ENCODE assay signal across 21 mouse cellular contexts in the genomic region with DNA sequence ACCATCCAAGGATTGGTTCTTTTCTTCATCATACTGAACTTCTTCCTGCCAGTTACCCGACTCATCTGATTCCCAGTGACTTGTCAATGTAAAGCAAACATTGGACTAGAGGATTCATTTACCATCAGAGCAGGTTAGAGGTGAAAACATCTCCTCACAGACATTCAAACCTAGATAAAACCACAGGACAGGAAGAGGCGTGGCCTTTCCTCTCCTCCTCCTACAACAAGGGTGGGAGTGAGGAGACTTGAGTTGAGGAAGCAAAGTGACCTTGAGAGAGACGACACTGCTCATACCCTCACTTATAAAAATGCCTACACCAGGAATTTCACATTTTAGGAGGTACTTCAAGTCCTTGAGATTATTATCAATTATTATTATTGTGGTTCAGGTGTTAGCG. TPM values are rescaled to one million over a fixed set of nuclear protein-coding genes. Genes with fewer than 3 reads are reported as not detected.
A peak's percentile ranks its signal among the peaks of the same experiment; 100 is the strongest.
DNase-seq lines count a peak whose midpoint lies in the region; ATAC-seq and TF ChIP-seq lines count a peak whose summit lies in the region.
"Had no signal": no experiment of that assay in that cellular context is flagged by ENCODE, and none has a peak within 500 bp of the region (broad histone marks: within the 10 kb centered on the region; RNA-seq: fewer than 3 reads in every experiment).

No protein-coding gene starts in this region.

- no peak overlapping the region for H3K9ac ChIP-seq in heart, adult 2 months (ENCODE audit: low read depth, low read length)
- H3K9ac ChIP-seq: forebrain, embryonic 12.5 days; heart, embryonic 13.5 days; hindbrain, embryonic 15.5 days; midbrain, embryonic 15.5 days had no signal

- H3K4me1 ChIP-seq in G1E (ENCODE audit: insufficient read depth, low read depth, low read length), result peaks cover 3% of the 10 kb centered on the region; the same call in 1 of the 2 replicates
- peaks cover 2% of the 10 kb centered on the region; the same call in 1 of the 2 replicates for H3K4me1 ChIP-seq in thymus, adult 2 months (replicated peaks; ENCODE audit: control insufficient read depth, insufficient read depth, low read length)
- H3K4me1 ChIP-seq in cerebellum, adult 2 months (ENCODE audit: control insufficient read depth, insufficient read depth, low read length), result no peaks in the 10 kb centered on the region
- H3K4me1 ChIP-seq in heart, adult 2 months (ENCODE audit: control insufficient read depth, insufficient read depth, low read length), result no peaks in the 10 kb centered on the region; the same call in 1 of the 2 replicates
- H3K4me1 ChIP-seq: forebrain, embryonic 12.5 days; hindbrain, embryonic 15.5 days; midbrain, embryonic 15.5 days had no signal

- TF ChIP-seq POLR2A in thymus, adult 2 months (IDR thresholded peaks at IDR 0.05; ENCODE audit: control insufficient read depth, extremely low read depth, insufficient read depth, low read length, poor library complexity), result no peak
- TF ChIP-seq POLR2A in cerebellum, adult 2 months (IDR thresholded peaks at IDR 0.05; ENCODE audit: borderline replicate concordance, insufficient read depth, low read length), result no peak
- no peak for TF ChIP-seq POLR2A in heart, adult 2 months (IDR thresholded peaks at IDR 0.05; ENCODE audit: insufficient read depth, low read depth, low read length)

- H3K79me2 ChIP-seq in heart, adult 2 months (replicated peaks; ENCODE audit: control insufficient read depth, insufficient read depth, low read length), result no peaks in the 10 kb centered on the region

- no peaks in the 10 kb centered on the region for H3K9me3 ChIP-seq in G1E (replicated peaks)
- H3K9me3 ChIP-seq: forebrain, embryonic 12.5 days; heart, embryonic 13.5 days; hindbrain, embryonic 15.5 days; megakaryocyte, embryonic 14.5 days; midbrain, embryonic 15.5 days had no signal

- no peak for TF ChIP-seq CTCF in G1E (IDR thresholded peaks at IDR 0.05; ENCODE audit: low read depth, low read length)
- no peak for TF ChIP-seq CTCF in thymus, adult 2 months (IDR thresholded peaks at IDR 0.05; ENCODE audit: borderline replicate concordance, control insufficient read depth, extremely low read depth, insufficient read depth, low read length, poor library complexity)
- TF ChIP-seq CTCF in cerebellum, adult 2 months (IDR thresholded peaks at IDR 0.05; ENCODE audit: borderline replicate concordance, insufficient read depth, low read depth, low read length), result no peak
- no peak for TF ChIP-seq CTCF in heart, adult 2 months (IDR thresholded peaks at IDR 0.05)

- DNase-seq in G1E (ENCODE audit: low spot score), result peak; percentile 18
- DNase-seq in thymus, adult 2 months, result peak; percentile 44
- DNase-seq in lung, postnatal 14 days, result no peak
- no peak for DNase-seq in cerebellum, adult 2 months
- DNase-seq in cerebellum, adult 11 months, result no peak
- no peak for DNase-seq in heart, adult 2 months
- DNase-seq: adrenal gland, postnatal 36 days; cerebellum, adult 8-10 months; heart, adult 11 months; liver; right cerebral cortex, postnatal 25 days had no signal

- intact Hi-C loops in heart, adult 2 months (cut with DNase I), result no loop called here

- no peak for ATAC-seq in G1E (ENCODE audit: extremely low read depth, insufficient number of reproducible peaks, low FRiP score, poor library complexity, severe bottlenecking)
- ATAC-seq in common myeloid progenitor, adult 5-6 weeks (replicated peaks; ENCODE audit: low read depth, poor library complexity, severe bottlenecking), result 0 out of 2 replicates have a peak, but pooled peaks have one; percentile 45
- ATAC-seq: intestine, postnatal 0 days; lung, postnatal 0 days; midbrain, embryonic 15.5 days had no signal

- no peaks in the 10 kb centered on the region for H3K27me3 ChIP-seq in G1E (ENCODE audit: insufficient read depth, low read length)
- H3K27me3 ChIP-seq in thymus, adult 2 months (ENCODE audit: control insufficient read depth, insufficient read depth, low read length), result no peaks in the 10 kb centered on the region
- no peaks in the 10 kb centered on the region for H3K27me3 ChIP-seq in cerebellum, adult 2 months (ENCODE audit: control insufficient read depth, insufficient read depth, low read length)
- H3K27me3 ChIP-seq in heart, adult 2 months (ENCODE audit: control insufficient read depth, insufficient read depth, low read length), result no peaks in the 10 kb centered on the region
- H3K27me3 ChIP-seq: forebrain, embryonic 12.5 days; heart, embryonic 13.5 days; hindbrain, embryonic 15.5 days; megakaryocyte, embryonic 14.5 days; midbrain, embryonic 15.5 days had no signal

- H3K27ac ChIP-seq in thymus, adult 2 months (ENCODE audit: control insufficient read depth, insufficient read depth, low read length), result peak overlapping the region; percentile 22; the same call in 1 of the 2 replicates
- H3K27ac ChIP-seq in cerebellum, adult 2 months (ENCODE audit: insufficient read depth, low read length), result no peak overlapping the region
- no peak overlapping the region for H3K27ac ChIP-seq in heart, adult 2 months
- H3K27ac ChIP-seq: forebrain, embryonic 12.5 days; heart, embryonic 13.5 days; hindbrain, embryonic 15.5 days; kidney, postnatal 0 days; layer of hippocampus, adult 2 months; midbrain, embryonic 15.5 days had no signal

- H3K4me3 ChIP-seq in G1E (ENCODE audit: low read depth, low read length), result no peak overlapping the region
- no peak overlapping the region for H3K4me3 ChIP-seq in thymus, adult 2 months (ENCODE audit: control insufficient read depth, insufficient read depth, low read length)
- no peak overlapping the region for H3K4me3 ChIP-seq in cerebellum, adult 2 months (replicated peaks; ENCODE audit: insufficient read depth, low read depth, low read length)
- no peak overlapping the region for H3K4me3 ChIP-seq in heart, adult 2 months
- H3K4me3 ChIP-seq: forebrain, embryonic 12.5 days; heart, embryonic 13.5 days; hindbrain, embryonic 15.5 days; layer of hippocampus, adult 2 months; megakaryocyte, embryonic 14.5 days; midbrain, embryonic 15.5 days had no signal

- no peak for TF ChIP-seq EP300 in heart, adult 2 months (IDR thresholded peaks at IDR 0.05; ENCODE audit: insufficient read depth, low read depth, low read length)

- 56% methylated on average over 4 of the region's 4 CpGs for WGBS in thymus, adult 2 months
- WGBS in cerebellum, adult 2 months, result 87% methylated on average over 4 of the region's 4 CpGs
- WGBS in heart, adult 2 months, result 62% methylated on average over 4 of the region's 4 CpGs

- H3K36me3 ChIP-seq in G1E (replicated peaks), result peaks cover 76% of the 10 kb centered on the region
- H3K36me3 ChIP-seq in thymus, adult 2 months (ENCODE audit: control insufficient read depth, insufficient read depth, low read length), result peaks cover 15% of the 10 kb centered on the region; the same call in 1 of the 2 replicates
- H3K36me3 ChIP-seq in heart, adult 2 months (ENCODE audit: control insufficient read depth, insufficient read depth, low read length), result peaks cover 2% of the 10 kb centered on the region; the same call in 1 of the 2 replicates

RNA-seq across cellular contexts. Expression of a gene that starts 31.4 kb away (rescaled TPM):
- total RNA-seq in G1E (2014; fragmentation: Nextera tagmentation) (138 and 156 TPM in 2 replicates), G1E (2017) (61.3 and 79.9 TPM in 2 replicates)
- polyA plus RNA-seq in G1E (2012), result 26.7 and 36.1 TPM in 2 replicates
- 41.7 and 56.2 TPM in 2 replicates for total RNA-seq in common myeloid progenitor, adult 5-6 weeks (2017)
- 22.2 and 23.7 TPM in 2 replicates for polyA plus RNA-seq in thymus, adult 2 months (2012; rRNA removed)
- 20.8 and 22.5 TPM in 2 replicates for polyA plus RNA-seq in cerebellum, adult 2 months (2012; rRNA removed)
- total RNA-seq in heart, adult 2 months (2021), result 10 to 100 TPM; 21.3 to 23.6 TPM
- polyA plus RNA-seq in heart, adult 2 months (2012; rRNA removed), result 13.5 and 25.8 TPM in 2 replicates

Comparison
In these comparisons a context has a peak if more than half of its experiments do, and no peak if none do; other contexts are left out.
1. DNase-seq: peak in G1E (single experiment) and thymus, adult 2 months (single experiment); none in lung, postnatal 14 days (single experiment), cerebellum, adult 2 months (0 of 2), cerebellum, adult 11 months (single experiment) and heart, adult 2 months (0 of 2).